Mouse (Mus musculus): ENCODE results near the gene Gm38393.

- TF ChIP-seq CTCF (IDR thresholded peaks at IDR 0.05; ENCODE audit: low read depth, low read length) (no peak), GATA1 (IDR thresholded peaks at IDR 0.05; ENCODE audit: borderline replicate concordance, low read length) (no peak), POLR2AphosphoS5 (IDR thresholded peaks at IDR 0.05; ENCODE audit: insufficient replicate concordance, low read depth, low read length) (no peak)
These were observed 3.0 kb upstream of the Gm38393 start for GRCm38 (mm10) chr7:60007727-60008360.

Data from G1E (cell line).